Mouse (Mus musculus) ovary, adult 18-20 months (tissue): ENCODE measurements around the gene Cgref1.
A peak's percentile ranks its signal among the peaks of the same experiment; 100 is the strongest.

Experiments used
- DNase-seq: peaks from one replicate; pipeline ENCODE4 v3.0.0; 2022; ENCODE audit warnings: low spot score, mixed read lengths

The Cgref1 gene

GRCm38 (mm10) chr5:30949654-30950326 lies 4.4 kb upstream of the Cgref1 start:
- DNase-seq, result peak; percentile 92

GRCm38 (mm10) chr5:30948620-30949019 lies 3.2 kb upstream of the Cgref1 start:
- no peak for DNase-seq

GRCm38 (mm10) chr5:30944344-30944743 lies 1.0 kb downstream of the Cgref1 start:
- no peak for DNase-seq

GRCm38 (mm10) chr5:30943004-30943403 lies 2.4 kb downstream of the Cgref1 start:
- no peak for DNase-seq

GRCm38 (mm10) chr5:30934725-30935461 lies 10.5 kb downstream of the Cgref1 start:
- DNase-seq, result no peak

GRCm38 (mm10) chr5:30933705-30934104 lies 11.7 kb downstream of the Cgref1 start:
- DNase-seq, result no peak

- no peak for DNase-seq
Observed at GRCm38 (mm10) chr5:30931378-30931777, 14.0 kb downstream of the Cgref1 start.

GRCm38 (mm10) chr5:30930846-30931245 lies 14.5 kb downstream of the Cgref1 start:
- no peak for DNase-seq

- no peak for DNase-seq
Observed at GRCm38 (mm10) chr5:30930121-30930520, 15.3 kb downstream of the Cgref1 start.

GRCm38 (mm10) chr5:30927945-30928529 lies 17.4 kb downstream of the Cgref1 start:
- no peak for DNase-seq

GRCm38 (mm10) chr5:30926073-30926472 lies 19.3 kb downstream of the Cgref1 start:
- no peak for DNase-seq

GRCm38 (mm10) chr5:30925217-30925616 lies 20.2 kb downstream of the Cgref1 start:
- no peak for DNase-seq

GRCm38 (mm10) chr5:30924614-30925013 lies 20.8 kb downstream of the Cgref1 start:
- no peak for DNase-seq

GRCm38 (mm10) chr5:30923119-30923518 lies 22.3 kb downstream of the Cgref1 start:
- no peak for DNase-seq

- no peak for DNase-seq
Observed at GRCm38 (mm10) chr5:30922581-30923041, 22.8 kb downstream of the Cgref1 start.

- DNase-seq, result peak; percentile 80
Observed at GRCm38 (mm10) chr5:30921256-30922033, 23.9 kb downstream of the Cgref1 start, which contains the start of gene Khk. TSS of gene Khk (plus strand) at chr5:30921431.

GRCm38 (mm10) chr5:30920621-30921020 lies 24.8 kb downstream of the Cgref1 start:
- no peak for DNase-seq

GRCm38 (mm10) chr5:30919831-30920614 lies 25.4 kb downstream of the Cgref1 start:
- no peak for DNase-seq

GRCm38 (mm10) chr5:30918691-30919090 lies 26.7 kb downstream of the Cgref1 start:
- DNase-seq, result no peak

GRCm38 (mm10) chr5:30917891-30918670 lies 27.3 kb downstream of the Cgref1 start:
- DNase-seq, result no peak

GRCm38 (mm10) chr5:30917348-30917747 lies 28.0 kb downstream of the Cgref1 start:
- DNase-seq, result no peak
